Mouse (Mus musculus): ENCODE results near the gene Grin1.

Grin1 gene

DNA sequence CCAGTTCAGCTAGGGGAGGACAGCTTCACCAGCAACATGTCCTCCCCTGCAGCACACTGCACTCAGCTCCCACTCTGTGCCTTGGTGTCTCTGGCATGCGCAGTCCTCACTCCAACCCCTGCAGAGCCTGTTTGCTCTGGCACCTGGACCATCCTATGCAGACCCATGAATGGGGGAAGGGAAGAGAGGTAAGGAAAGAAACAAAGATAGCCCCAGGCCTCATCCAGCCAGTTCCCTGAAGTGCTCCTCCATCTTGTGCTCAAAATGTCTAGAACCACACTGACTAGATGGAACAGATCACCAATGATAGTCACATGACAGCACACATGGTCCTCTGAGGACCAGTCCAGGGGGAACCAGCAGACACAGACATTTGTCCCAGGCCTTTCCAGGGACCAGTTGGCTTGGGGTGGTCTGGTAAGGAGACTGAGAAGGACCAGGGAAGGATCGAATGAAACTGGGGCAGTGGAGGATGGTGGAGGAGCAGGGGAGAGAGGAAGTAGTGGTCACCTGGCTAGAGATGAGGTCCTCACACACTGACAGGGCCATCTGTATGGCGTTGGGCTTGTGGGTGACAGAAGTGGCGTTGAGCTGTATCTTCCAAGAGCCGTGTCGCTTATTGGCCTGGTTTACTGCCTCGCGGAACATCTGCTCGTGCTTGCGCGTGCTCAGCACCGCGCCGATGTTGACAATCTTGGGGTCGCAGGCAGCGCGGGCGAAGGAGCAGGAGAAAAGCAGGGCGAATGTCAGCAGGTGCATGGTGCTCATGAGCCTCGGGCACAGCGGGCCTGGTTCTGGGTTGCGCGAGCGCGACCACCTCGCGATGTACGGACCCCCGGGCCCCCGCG lies 644 bp downstream of the Grin1 start:
- DNase-seq (ENCODE audit: low spot score in 2 of 2): no peak

DNA sequence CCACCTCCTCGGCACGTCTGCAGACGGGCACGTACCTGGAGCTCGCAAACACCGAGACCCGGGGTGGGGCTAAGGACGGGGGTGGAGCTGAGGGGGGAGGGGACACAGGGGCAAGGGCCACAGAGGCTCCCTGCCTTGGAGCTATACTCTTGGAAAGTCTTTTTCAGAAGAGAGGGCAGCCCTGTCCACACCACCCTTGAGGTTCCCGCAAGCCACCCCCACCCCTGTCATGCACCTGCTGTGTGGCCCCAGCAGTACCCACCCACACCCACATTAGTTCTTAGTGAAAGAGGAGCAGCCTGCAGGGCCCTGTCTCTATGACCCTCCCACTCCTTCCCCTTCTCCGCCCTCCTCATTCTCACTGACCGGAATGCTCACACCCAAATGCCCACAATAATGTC lies 7.5 kb downstream of the Grin1 start:
- DNase-seq (ENCODE audit: low spot score in 2 of 2): no peak

DNA sequence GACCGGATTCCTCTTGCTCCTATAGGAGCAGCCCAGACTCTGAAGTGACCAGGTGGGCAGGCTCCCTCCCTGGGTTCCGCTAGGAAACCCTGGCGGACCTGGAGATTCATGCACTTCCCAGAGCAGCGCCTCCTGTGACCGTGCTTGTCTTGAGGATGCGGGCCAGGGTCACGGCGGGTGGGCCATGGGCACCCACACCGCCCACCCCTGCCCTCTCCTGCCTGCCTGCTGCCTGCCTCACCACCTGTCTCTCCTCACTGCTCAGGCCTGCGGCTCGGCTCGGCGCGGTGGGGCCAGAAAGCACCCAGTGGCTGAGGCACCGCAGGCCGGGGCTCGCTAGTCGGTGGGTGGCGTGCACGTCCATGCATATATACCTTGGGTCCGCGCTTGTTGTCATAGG lies 8.0 kb downstream of the Grin1 start:
- no peak for DNase-seq (ENCODE audit: low spot score in 2 of 2)

DNA sequence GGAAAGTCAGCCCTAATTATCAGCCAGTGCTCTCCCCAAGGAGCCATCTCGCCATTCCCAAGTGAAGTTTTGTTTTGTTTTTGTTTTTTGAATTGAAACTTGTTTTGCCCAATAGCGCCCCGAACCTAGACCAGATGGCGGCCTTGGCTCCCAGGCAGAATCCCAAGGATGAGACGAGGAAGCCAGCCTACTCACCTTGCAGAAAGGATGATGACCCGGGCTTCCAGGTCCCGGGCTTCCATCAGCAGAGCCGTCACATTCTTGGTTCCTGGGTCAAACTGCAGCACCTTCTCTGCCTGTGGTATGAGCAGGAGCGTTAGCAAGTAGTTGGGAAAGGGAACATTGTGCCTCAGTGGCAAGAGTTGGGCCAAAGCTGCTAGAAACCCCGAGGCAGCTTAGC lies 8.8 kb downstream of the Grin1 start:
- DNase-seq (ENCODE audit: low spot score in 2 of 2): no peak

DNA sequence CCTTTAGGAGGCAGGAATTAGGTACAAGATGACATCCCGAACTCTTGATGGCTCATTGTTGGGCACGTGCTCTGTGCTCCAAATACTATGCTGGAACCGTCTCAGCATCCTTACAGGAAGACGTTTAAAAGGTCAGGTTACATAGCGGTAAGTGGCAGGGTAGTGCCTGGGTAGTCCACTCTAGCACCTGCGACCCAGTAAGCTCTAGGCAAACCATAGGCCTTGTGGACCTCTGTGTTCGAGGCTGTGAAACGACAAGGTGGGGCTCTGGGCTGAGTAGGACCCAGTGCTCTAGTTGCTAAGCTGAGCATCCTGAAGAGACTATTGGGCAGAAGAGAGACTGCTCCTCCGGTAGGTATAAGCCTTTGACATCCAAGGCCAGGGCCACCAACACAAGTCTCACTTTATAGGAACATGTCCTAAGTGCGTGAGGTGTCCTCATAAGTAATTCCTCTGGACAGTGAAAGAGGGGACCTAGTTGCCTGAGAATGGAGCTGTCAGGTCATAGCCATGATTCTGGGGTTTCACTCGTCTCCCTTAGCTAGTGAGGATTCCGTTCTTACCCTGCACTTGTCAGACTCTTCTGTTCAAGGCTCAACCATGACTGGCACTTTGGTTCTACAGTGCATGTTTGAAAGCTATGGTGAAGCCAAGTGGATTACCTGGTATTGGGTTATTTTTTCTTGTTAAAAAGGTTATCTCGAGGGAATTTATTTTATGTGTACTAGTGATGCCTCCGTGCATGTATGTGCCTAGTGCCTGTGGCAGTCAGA lies 13.2 kb downstream of the Grin1 start:
- DNase-seq (ENCODE audit: low spot score in 2 of 2): no peak

DNA sequence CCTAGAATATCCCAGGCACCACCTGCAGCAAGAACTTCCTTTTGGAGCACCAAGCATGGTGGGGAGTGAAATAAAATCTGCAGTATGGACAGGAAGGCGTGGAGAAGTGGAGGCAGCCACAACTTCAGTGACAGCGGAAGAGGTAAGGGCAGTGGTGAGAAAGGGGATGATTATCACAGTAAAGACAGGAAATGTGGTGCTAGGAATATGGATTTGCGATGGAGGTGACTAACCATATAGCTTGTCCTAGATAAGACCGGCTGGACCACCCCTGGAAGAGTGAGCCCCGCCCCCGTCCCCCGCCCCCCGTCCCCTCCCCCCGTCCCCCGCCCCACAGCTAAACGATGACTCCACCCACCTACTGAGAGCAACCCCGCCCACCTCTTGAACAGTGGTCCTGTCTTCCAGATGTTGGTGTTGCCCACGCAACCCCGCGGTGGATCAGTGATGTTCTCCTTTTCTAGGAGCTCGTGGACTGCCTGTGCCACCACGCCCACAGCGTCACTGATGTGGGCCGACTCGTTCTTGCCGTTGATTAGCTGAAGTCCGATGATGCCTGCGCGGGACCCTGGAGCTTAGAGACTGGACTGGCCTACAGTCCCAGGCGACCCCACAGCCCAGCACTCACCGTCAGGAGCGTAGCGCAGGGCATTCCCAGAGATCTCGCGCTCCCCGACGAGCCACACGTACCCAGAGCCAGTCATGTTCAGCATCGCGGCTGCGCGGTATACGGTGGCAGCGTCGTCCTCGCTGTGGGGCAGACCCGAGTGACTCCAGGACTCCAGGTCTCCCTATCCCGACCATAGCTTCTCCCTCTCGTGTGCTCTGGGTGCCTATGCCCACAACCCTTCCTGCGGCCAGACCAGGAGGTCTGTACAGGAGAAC lies 14.1 kb downstream of the Grin1 start:
- no peak for DNase-seq (ENCODE audit: low spot score in 2 of 2)

DNA sequence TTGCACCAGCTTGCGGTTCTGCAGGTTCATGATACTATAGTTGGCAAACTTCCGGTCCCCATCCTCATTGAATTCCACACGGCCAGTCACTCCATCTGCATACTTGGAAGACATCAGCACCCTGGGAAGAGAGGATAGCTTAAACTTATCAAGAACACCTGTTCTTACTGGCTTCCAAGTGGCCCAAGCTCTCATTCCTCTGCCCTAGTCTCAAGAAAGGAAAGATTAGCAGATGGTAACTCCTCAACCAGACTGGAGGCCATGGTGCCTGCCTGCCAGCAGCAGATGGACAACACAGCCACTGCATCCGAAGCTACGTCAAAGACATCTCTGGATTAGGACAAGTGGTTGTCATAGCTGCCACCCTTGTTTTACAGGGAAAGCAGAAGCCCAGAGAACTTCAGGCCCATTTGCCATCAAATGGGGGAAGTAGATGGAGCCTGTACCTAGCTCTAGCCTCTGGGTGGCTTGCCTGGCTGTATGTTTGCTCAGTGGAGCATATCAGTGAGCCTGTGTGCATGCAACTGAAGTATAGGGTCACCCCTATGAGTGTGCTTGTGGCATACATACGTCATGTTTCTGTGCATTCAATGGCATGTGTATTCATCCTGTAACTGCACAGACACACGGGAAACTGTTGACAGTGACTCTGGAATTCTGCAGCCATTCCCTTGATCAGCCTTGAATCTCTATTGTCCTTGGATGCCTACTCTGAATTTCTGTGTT lies 14.9 kb downstream of the Grin1 start:
- no peak for DNase-seq (ENCODE audit: low spot score in 2 of 2)

DNA sequence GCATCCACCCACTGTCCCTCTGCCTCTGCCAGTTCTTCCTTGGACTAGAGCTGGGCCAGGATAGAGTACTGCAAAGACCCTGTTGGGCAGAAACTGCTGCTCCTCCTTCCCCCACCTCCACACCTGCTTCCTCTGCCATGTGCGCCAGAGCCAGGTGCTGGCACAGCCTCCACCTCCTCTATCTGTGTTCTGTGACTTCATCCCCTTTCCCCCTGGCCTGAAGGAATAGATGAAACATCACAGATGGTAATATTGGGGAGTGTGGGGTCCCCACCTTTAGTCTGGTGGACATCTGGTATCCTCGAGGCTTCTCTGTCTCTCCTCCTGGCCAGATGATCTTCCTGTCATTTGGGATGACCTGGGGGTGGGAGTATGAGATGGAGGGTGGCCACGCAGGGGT lies 15.5 kb downstream of the Grin1 start:
- no peak for DNase-seq (ENCODE audit: low spot score in 2 of 2)

DNA sequence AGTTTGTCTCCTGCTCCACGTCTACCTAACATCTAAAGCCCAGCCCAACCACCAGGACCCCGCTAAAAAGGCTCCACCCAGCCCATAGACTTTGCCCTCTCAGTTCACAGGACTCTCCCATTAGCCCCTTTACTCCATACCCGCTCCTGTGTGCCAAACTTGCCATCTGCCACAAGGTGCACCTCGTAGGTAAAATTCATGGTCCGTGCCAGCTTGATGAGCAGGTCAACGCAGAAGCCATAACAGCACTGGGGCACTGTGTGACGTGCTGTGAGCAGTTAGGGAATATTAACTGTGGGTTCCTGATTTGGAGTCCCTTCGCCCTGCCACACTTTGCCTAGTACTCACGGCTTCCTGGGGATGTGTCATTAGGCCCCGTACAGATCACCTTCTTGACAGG lies 20.9 kb downstream of the Grin1 start:
- no peak for DNase-seq (ENCODE audit: low spot score in 2 of 2)

DNA sequence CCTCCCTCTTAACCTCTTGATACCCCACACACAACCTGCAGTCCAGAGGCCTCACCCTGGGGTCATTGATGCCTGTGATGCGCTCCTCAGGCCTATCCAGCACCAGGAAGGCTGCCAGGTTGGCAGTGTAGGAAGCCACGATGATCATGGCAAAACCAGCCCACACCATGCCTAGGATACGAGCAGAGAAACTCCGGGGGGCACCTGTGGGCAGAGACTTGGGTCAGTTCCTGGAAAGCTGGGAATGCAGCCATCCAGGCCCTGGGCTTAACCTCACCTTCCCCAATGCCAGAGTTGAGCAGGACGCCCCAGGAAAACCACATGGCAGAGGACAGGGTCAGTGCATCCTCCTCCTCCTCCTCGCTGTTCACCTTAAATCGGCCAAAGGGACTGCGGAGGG lies 21.9 kb downstream of the Grin1 start:
- DNase-seq (ENCODE audit: low spot score in 2 of 2): no peak

DNA sequence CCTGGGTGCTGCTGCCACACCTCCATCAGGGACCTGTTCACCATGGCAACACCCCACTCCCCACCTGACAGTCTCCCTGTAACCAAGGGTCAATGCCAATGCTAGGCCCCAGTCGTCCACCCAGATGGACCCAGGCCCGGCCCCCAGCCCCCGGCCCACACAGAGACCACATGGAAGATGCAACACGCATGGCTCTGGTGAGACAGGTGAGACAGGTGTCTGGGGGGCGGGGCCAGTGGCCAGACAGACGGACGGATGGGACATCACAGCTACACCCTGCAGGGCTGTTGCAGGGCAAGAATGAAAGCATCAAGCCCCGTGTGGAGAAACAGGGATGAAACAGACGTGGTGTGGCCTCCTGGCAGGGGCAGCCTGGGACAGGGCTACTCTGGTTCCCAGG lies 25.3 kb downstream of the Grin1 start:
- no peak for DNase-seq (ENCODE audit: low spot score in 2 of 2)

DNA sequence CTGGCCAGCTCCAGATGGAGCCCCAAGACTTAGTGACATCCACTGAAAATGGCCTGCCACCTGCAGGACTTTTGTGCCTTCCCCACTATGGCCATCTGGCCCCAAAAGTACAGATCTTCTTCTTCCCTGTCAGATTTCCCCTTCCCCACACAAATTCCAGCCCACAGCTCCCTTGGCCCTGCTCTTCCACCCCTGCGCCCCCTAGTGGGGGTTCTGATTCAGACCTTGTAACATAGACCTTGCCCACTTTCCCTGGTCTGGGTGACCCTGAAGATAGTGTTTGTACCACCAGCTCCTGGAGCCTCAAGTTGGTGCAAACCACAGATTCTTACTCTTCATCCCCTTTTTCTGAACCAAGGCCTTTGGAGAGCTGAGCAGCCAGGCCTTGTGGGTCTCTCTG lies 26.1 kb downstream of the Grin1 start:
- peak; percentile 45 to 71 for DNase-seq (ENCODE audit: low spot score in 2 of 2)

DNA sequence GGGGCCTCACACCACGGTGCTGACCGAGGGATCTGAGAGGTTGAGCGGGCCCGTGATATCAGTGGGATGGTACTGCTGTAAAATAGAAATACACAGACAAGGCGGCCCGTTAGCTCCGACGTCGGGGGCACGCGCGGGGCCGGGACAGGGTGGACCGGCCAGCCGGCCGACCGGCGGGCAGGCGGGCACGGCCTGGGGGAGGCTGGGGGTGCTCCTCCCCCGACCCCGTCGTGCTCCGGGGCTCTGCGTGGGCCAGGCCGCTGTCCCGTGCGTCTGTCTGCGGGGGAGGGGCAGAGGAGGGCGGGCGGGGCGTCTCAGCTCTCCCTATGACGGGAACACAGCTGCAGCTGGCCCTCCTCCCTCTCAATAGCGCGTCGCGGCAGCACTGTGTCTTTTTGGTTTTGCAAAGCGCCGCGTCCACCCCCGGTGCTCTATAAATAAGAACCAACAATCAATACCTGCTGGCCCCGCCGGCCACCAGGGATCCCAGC lies 26.9 kb downstream of the Grin1 start:
- no peak for DNase-seq (ENCODE audit: low spot score in 2 of 2)

DNA sequence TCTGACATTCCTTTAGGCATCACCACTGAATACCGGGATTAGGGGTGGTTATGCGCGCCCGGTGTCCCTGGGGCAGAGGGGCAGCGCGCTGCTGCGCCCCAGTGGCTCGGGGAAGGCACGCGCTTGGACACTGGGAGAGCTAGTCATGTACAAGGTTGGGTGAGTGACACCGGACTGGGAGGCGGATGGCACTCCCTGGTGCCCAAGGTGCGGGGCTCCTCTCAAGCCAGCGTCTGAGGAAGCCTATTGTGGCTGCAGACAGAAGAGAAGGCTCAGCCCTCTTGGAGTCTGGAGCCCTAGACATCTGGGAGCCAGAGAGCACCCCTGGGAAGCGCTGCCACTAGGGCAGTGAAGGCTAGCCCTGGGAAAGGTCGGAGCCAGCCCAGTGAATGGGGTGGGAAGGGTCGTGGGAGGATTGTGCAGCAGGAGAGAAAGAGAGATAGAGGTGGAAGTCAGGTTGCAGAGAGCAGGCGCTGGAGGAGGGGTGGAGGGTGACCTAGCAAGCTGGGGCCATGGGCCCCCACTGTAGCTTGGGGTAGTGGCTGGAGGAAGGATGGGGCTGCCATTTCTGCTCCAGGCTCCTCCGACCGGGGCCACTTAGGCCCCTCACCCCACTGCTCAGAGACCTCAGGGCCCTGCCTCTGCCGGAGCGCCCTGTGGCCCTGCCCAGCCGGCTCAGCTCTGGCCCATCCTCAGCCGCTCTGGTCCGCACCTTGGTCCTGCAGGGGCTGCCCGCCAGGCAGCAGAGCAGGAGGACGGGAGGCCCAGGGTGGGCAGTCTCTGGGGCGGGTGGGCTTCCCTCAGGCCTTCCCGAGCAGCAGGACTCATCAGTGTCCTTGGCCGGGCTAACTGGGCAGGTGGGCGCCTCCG lies 27.6 kb downstream of the Grin1 start:
- peak in 1 of 2 experiments; percentile 42 for DNase-seq (ENCODE audit: low spot score in 2 of 2)

DNA sequence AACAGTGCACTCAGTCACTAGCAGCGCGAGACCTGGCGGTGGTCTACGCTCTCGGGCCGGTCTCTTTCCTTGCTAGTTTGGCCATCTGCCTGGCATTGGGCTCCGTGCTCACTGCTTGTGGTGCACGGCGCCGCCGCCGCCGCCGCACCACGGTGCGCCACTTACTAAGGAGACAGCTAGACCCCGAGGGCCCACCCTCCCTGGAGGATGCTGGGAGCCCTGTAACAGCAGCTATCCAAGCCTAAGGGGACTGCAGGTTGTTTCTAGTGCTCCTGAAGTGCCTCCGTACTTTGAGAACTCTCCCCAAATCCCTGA lies 28.2 kb downstream of the Grin1 start:
- no peak for DNase-seq (ENCODE audit: low spot score in 2 of 2)

DNA sequence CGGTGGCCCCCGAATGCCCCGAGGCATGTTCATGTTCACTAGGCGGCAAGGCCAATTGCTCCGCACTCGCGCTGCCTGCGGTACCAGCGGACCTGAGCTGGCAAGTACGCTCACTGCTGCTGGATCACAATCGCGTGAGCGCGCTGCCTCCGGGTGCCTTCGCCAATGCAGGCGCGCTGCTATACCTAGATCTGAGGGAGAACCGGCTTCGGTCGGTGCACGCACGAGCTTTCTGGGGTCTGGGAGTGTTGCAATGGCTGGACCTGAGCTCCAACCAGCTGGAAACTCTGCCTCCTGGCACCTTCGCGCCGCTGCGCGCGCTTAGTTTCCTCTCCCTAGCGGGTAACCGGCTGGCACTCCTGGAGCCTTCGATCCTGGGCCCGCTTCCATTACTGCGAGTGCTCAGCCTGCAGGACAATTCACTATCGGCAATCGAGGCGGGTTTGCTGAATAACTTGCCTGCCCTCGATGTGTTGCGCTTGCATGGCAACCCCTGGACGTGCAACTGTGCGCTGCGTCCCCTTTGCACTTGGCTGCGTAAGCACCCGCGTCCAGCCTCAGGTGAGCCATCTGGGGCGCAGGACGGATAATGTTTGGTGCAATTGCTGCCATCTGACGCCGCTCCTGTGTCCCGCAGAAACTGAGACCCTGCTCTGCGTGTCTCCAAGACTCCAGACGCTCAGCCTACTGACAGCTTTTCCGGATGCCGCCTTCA lies 28.7 kb downstream of the Grin1 start:
- peak in 1 of 2 experiments; percentile 55 for DNase-seq (ENCODE audit: low spot score in 2 of 2)

DNA sequence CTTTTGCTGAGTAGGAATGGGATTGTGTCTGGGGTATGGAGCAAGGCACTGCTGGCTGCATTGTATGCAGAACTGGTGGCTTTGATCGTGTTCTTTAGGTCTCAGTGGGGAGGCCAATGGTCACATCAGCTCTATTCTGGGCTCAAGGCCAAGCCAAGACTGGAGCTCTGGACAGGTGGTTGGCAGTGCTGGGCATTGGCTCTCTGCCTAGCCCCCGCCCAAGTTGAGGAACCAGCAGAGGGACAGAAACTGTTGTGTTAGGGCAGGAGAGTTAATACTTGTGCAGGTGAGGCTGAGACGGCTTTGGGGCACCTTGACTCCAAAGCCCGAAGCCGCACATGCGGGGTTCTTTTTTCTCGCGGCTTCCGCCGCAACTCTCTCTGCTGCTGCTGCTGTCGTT lies 29.3 kb downstream of the Grin1 start, which contains the start of gene Lrrc26:
Lrrc26 (plus strand) TSS at position 265 of the 400 bp plus-strand sequence.
- peak in 1 of 2 experiments; percentile 43 for DNase-seq (ENCODE audit: low spot score in 2 of 2)

DNA sequence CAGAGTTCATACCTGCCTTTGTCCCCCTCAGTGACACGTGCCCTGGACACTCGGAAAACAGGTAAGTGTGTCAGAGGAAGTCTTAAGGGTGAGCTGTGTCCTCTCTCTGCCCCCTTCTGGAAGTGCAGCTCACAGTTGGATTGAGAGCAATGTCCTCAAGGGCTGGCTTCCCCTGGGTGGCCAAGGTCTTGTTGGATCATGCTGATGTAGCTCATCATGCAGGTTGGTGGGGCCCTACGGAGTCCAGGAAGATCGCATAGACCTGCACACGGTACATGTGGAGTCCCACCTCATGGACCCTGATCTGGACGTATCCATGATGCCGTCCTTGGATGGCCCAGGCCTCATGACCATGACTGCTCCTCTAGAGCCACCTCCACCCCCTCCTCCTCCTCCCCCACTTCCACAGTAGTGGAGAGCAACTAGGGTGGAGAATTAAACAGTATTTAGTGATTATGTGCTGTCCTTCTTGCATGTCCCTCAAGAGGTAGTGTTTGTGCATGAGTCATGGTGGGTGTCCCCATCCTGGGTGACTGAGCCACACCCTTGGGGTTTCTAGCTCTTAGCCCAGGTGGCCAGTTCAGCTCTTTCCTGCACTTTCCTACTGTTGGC lies 30.1 kb downstream of the Grin1 start:
- no peak for DNase-seq (ENCODE audit: low spot score in 2 of 2)

DNA sequence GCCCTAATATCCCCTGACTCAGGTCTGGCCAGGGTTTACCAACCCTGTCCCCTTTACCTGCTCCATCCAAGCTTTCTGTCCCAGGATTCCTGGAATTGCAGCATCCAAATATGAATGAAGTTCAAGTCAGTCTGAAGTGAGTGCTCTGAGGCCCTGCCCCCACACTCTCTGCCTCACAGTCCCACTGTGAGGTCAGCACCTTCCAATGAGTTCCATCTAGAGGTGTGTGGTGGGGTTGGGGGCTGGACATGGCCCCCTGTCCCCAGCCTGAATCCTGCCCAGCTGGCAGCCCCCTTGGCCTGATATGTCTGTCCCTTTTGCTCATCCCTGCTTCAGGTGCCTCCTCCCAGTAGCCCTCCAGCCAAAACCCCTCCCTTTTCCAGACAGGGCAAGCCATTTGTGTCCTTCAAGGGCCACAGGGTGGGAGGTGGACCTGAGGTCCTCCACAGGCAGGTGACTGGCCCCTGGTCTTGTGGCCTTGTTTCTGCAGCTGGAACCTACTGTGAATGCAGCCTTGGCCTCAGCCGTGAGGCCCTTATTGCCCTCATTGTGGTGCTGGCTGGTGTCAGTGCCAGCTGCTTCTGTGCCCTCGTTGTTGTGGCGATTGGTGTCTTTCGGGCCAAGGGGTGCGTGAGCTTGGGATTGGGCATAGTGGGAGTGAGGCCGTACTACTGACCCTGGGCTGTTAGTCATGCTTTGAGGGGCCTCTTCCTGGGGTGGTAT lies 30.9 kb downstream of the Grin1 start, which contains the start of gene Tmem210:
Tmem210 (plus strand) TSS at position 219 of the 723 bp plus-strand sequence.
- DNase-seq (ENCODE audit: low spot score in 2 of 2): no peak

Data from urinary bladder, adult 18-20 months (tissue).